Mouse (Mus musculus) kidney, postnatal 14 days (tissue): Measurements from ENCODE around the gene Cadm2.

ENCODE experiments used
- DNase-seq: peaks from one replicate; pipeline ENCODE4 v3.0.0; 2022; ENCODE audit warnings: mixed read lengths

Cadm2 gene

DNA sequence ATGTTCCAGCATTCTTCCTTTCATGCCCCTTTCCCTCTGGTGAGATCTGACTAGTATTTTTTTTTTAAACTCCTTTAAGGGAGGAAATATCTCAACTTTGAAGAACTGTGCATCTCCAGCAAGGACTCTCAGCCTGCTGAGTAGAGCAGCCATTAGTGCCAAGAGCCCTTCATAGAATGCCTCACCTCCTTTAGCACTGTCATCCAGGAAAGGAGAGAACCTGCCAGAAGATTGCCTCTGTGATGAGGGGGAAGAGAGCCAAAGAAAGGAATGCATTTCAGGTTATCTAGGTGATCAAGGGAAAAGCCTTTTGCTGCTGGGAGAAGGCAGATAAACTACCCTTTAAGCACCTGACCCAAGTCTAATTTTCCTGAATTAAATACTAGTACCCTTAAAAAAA, 943.5 kb downstream of the Cadm2 start:
- no peak for DNase-seq

DNA sequence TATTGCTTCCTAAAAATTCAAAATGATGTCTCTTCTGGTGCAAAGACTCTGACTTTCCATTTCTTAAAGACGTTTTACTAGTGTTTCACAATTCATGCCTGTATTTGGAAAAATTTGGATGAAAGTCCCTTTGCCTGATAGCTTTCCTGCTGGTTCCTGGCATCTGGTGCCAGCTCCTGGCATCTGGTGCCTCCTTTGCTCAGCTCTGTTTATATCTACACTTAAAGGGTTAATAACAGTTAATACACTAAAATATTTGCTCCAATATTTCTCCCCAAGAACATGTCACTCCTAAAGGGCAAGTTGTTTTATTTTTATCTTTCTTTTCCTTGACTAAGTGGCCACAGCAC, 969.7 kb downstream of the Cadm2 start:
- DNase-seq, result no peak

DNA sequence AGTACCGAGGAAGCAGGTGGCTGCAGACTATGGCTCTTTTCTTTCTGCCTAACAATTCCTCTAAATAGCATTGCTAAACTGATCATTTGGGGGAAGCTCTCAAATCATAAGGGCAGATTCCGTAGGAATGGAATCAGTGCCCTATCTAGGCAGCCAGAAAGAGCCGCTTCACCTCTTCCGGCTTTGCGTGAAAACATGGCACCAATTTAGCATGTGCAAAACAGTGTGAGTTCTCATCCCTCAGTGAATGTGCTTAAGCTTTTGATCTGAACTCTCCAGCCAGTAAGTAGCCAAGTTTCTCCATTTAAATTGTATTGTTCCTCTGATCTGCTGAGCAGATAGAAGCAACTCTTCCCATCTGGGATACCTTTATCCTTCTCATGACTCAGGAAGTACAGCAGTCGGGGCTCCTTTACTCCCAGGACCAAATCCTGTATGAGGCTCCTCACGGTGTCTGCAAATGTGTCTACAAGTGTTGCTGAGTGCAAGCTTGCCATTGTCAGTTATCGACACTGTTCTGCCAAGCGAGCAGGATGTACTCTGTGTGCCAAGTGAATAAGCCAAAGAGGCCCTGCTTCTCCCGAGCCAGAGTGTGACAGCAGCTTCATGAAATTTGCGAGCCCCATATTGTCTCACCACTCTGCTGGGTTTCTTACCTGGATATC, 970.2 kb downstream of the Cadm2 start:
- DNase-seq, result no peak

DNA sequence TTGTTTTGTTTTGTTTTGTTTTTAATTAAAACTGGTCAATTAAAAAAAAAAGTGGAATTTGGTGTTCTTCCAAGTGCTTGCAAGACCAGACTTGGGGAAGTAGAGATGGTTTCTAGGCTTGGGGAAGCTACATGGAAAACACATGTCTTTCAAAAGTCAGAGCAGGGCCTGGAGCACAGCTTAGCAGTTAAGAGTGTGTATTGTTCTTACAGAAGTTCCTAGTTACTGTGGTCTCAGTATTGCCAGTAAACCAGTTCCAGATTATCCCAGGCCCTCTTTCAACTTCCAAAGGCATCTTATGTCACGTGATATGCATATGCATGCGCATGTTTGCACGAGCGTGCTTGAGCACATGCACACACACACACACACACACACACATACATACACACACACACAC, 972.9 kb downstream of the Cadm2 start:
- DNase-seq, result no peak

DNA sequence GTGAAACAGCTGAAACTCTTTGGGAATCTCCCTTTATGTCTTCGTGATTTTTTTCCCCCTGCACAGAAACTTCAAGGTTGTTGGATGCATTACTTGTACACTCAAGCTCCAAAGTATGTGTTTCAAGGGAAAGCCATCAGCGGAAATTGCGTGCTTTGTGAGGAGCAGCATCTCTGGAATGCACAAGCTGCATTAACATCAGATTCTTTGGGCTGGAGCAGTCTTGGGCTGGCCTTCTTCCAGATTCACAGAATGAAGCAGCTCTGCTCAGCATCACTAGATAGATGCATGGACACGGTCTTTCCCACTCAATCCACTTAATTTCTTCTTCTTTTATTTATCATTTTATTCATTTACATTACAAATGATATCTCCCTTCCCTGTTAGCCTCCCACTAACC, 977.1 kb downstream of the Cadm2 start:
- no peak for DNase-seq

DNA sequence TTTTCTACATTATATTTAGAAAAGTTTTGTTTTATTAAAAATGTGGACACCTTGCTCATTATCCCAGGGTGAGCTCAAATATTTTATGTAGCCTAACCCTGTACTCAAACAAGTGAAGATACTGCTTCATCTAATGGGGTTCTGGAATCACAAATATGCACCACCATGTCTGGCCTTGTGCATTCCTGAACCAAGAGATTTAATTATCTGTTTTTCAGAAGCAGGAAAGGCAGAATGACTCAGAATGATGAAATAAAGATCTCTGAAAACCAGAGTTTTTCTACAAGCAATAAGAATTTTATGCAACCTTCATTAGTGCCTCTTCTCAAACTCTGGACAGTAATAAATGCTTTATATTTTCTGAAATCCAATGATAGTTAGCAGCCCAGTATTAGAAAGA, 993.2 kb downstream of the Cadm2 start:
- no peak for DNase-seq

DNA sequence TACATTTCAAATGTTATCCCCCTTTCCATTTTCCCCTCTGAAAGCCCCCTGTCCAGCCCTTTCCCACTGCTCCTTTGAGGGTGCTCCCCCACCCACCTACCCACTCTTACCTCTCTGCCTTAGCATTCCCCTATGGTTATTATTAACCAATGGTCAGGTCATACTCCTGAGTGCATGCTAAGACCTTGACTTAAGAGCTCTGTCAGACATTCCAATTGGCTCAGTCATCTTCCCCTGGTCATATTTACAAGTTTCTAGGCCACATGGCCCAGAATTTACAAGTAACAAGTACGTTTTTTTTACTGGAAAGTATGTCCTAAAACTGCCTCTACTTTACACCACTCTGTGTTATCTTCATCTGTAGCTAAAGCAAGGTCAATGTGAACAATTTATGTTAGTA, 998.3 kb downstream of the Cadm2 start:
- DNase-seq, result no peak

DNA sequence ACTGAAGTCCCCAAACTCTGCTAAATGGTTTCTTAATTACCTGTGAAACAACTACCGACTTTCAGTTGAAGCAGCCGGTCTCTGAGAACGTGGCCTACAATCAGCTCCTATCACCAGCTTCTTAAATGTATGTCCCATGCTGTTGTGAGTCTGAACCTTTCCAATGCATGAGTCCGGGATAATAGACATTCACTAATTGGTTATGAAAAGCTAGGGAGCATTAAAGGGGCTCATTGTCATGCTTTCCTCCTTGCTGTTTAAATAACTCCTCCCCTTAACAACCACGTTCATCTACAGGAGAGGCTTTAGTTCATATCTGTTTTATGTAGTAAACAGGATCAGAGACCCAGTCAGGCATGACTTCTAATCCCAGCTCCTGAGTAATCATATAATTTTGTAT, 1008.1 kb downstream of the Cadm2 start:
- no peak for DNase-seq
